Mouse (Mus musculus) urinary bladder, postnatal 25 days (tissue): ENCODE measurements at regions not wholly inside any gene's neighbourhood (a gene's known extent, or its start where the extent isn't known, plus 50 kb on each side); places are given as distances from the start of the nearest gene placed in this dataset.

Experiments
- DNase-seq: peaks from one replicate; pipeline ENCODE4 v3.0.0; 2022; ENCODE audit warnings: low spot score

- DNase-seq = no peak
Measured at GRCm38 (mm10) chr12:12701735-12702134, 240.0 kb downstream of the Mycn start.

- no peak for DNase-seq
Measured at GRCm38 (mm10) chr12:12701060-12701667, 240.6 kb downstream of the Mycn start.

DNA sequence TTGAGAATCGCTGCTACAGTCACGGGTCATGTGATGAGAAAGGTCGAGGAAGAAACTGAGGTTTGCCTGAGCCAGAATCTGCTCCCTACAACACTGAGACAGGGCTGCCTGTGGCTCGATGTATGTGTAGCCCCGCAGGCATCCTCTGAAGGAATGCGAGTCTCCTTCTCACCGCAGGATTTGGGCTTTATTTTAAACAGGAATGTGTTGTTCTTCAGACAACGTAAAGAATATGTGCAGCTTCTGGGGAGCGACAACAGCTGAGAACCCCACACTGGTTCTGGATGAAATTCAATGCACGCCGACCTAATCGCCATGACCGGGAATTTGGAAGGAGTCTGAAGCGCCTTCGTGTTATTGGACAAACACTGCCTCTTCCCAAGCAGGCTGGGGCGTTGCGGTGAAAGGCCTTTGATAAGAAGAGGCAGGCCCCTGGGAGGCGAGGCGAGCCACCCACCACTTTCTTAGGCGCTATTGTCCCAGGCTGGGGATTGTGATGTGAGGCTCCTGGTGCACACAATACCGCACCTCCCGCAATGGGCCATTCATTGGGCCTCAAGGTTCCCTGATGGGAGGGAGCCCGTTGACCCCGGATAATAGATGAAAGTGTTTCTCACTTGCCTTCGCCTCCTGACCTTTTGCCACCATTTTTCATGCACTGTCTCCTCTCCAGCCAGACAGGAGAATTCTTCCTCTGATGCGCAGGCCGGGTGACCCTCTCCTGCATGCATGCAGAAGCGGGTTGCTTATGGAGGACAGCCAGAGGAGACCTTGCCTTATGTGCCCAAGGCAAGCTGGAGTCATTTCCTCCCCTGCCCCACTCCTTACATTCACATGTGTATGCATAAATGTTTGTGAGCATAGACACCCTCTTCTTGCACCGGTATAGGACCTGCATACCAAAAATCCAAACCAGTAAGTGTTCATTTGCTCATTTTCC is 247.6 kb downstream of the Mycn start:
- DNase-seq = no peak

GRCm38 (mm10) chr12:12687376-12687775 is 254.3 kb downstream of the Mycn start:
- DNase-seq = no peak

DNA sequence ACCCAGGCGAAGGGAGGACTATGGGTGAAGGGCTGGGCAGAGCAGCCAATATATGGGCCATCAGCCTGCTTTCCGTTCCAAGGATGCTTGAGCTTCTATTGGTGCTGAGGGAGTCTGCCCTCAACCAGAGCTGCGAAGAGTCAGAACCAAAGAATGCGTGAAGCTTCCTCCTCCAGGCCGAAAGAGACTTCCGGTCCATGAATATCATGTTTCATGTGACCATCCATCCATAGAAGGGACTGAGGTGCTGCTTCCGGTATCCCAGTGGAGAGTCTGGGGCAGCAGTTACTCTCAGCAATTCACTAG is 256.5 kb downstream of the Mycn start:
- DNase-seq = no peak

GRCm38 (mm10) chr12:12684481-12685216 is 257.1 kb downstream of the Mycn start:
- no peak for DNase-seq

DNA sequence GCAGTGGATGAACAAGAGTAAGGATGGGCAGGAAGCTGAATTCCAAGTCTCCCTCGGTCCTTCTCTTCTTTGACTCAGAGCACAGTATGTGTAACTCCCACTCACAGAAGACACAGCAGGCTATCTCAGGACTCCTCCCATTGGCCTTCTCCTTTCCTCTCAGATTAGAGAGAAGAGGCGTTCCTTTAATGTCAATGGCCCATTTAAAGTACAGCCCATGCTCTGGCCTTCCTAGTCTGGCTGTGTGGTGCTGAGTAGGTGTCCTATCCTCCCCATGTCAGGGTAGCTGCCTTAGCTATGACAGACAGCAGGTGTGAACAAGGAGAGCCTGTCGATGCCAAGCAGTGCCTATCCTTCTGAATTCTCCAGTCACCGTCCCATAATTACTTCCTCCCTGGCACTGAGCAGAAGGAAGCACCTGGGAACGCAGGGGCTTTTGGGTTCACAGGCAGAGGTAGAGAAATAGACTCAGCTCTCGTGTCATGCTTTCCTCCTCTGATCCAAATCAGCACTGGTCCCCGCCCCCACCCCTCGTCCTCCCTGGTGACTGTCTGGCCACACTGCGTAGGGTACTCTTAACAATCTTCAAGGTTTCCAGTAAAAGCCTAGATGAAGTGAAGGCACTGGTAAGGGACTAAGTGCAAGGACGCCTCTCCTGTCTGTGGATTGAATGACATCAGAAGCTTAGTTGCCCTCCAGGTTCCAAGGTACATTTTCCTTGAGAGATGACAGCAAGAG is 257.8 kb downstream of the Mycn start:
- no peak for DNase-seq

DNA sequence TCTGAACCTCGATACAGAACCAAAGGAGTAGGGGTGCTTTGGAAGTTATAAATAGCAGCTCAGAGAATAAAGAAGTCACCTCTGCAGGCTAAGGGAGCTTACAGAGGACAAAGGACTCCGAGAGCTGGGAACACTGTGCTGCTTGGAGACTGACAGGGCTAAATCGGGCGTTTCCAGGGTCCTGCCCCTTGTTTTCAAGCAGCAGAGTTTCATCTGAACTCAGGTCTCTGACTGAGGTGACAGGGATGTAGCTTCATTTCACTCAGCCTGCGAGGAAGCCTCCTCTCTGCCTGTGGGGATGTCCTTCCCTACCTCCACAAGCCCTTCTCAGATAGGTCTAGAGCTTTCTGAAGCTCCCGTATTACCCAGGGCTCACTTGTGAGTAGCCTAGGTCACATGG is 260.6 kb downstream of the Mycn start:
- no peak for DNase-seq

GRCm38 (mm10) chr12:12680371-12680921 is 261.3 kb downstream of the Mycn start:
- DNase-seq = no peak

DNA sequence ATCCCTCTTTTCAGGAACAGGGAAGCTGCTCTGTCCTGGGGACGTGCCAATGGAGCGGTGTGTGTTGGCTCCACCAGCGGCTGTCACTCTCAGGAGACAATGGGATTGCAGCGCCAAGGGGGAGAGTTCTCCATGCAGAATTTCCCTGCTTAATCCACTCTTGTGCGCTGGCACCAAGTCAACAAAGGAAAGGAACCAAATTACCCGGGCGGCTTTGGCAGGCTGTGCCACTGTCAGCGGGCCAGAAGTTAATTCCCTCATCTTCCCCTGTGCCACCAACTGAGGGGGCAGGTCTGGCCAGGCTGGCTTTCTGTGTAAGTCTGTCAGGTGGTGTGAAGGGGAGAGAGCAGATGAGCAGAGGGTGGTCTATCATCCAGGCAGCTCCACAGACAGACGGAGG is 265.0 kb downstream of the Mycn start:
- DNase-seq = no peak

DNA sequence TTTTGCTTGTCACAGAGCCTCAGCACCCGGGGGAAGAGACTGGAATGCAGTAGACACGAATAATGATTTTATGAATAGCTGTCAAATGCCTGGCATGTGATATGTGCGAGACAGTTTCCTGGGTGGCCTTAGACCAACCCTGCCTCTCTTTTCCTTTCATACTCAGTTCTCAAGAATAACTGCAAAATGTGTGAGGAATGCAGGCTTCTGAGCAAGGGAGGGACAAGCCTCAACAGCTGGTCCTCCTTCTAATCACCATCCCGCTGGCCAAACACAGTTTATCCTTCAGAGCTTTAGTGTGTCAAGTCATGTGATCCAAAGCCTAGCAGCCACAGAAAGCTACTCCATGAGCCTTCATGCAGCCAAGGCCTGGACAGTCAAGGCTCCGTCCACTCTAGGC is 271.8 kb downstream of the Mycn start:
- no peak for DNase-seq

GRCm38 (mm10) chr12:12668919-12669318 is 272.8 kb downstream of the Mycn start:
- DNase-seq = no peak

DNA sequence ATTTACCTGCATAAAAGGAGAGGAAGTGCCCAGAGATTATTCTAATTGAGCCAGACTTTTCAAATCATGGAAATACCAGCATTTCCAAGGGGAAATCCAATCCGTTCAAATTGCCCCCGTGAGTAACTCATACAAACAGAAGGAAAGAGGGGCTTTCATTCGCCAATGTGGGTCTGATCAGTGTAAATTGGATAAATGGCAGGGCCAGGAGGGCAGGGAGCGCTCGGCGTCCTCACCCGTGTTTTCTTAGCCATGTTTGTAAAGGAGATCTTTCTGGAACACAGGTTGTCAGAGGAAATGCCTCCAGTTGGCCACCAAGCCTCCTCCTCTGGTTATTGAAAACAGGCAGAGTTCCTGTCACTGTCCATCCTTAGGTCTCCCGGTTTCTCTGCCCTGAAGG is 286.1 kb downstream of the Mycn start:
- no peak for DNase-seq

DNA sequence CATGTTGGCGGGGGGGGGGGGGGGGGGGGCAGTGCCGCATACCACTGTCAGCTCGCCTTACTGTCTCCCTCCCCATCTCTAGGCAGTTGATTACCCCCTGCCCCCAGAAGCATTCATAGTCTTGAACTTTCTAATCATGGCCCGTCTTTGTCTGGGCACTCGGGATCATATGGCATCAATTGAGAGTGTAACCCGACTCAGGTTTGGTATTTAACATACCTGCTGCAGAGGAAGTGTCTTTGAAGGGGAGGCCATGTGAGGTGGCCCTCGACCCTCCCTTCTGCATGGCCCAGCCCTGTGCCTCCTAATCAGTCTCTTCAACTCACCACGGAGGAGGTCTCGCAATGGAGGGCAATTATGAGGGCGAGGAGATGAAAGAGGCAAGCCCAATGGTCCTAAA is 286.5 kb downstream of the Mycn start:
- no peak for DNase-seq

DNA sequence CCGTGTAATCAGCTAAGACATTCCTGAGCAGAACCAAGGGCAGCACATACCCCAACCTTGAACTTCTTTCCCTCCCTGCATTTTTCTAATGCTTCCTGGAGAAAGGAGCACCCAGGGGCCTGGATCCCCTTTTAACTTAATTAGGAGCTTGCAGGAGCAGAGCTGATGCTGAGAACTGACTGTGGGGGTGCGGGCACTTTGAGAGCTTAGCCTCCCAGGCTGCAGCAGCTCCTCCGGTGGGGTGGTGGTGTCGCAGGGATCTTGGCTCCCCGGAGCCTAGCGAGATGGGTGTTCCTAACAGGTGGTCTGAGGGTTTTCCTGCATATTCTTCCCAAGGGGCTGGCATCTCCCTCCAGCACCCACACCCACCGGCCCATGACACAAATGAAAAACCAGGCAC is 289.4 kb downstream of the Mycn start:
- DNase-seq = no peak

GRCm38 (mm10) chr12:12650309-12650708 is 291.4 kb downstream of the Mycn start:
- no peak for DNase-seq

DNA sequence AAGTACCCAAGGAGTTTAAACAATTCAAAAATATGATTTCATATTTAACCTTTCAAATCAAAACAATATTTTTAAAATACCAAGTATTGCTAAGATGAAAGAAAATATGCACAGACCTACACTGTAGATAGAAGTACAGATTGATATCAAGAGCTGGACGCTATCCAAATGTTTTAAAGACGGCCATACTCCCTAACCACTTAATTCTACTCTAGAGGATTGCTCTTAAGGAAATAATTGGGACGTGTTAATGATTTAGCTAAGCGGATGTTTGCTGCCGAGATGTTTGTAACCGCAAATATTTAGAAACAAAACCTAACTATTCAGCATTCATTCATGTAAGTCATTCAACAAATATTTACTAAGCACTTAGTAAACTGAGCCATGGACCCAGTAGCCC is 294.2 kb downstream of the Mycn start:
- no peak for DNase-seq

GRCm38 (mm10) chr12:12645183-12645582 is 296.5 kb downstream of the Mycn start:
- DNase-seq = no peak

- DNase-seq = no peak
Measured at GRCm38 (mm10) chr12:12643247-12643963, 298.3 kb downstream of the Mycn start.

DNA sequence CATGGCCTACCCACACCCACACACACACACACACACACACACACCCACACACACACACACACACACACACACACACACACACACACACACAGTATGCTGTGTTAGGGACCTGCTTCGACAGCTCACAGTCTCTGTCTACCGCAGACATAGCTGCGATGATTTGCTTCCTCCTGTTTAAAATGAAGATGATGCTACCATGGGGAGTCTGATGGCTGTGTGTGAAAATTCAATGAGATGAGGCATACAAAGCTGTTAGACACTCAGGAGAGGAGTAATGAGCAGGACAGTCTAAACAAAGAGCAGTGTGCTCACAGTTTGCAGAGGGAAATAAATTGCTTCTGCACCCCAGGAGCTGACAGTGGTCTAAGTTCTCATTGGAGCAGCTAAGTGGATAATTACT is 306.4 kb downstream of the Mycn start:
- DNase-seq = no peak

DNA sequence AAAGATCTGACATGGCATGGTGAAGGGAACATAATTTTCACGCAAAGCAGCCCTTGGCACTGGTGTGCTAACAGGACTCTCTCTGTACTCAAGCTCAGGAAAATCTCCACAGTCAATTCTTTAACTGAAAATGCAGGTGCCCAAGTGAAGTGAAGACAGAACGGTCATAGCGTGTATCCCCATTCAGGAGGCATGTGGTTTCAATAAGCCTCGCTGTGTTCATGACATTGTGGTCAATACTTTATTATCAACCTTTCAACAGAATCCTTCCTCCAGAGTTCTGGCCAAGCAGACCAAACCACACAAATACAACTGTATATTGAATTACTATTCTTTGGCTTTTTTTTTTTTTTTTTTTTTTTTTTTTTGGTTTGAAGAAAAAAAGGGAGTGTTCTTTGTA is 314.1 kb downstream of the Mycn start:
- DNase-seq = no peak
